Mouse (Mus musculus): ENCODE data around the gene Hist1h2bg. TPM values are rescaled to one million over a fixed set of nuclear protein-coding genes. Genes with fewer than 3 reads are reported as not detected.

The Hist1h2bg gene
- polyA plus RNA-seq, 1 experiment from 2014 or later: 6.5 TPM

DNA sequence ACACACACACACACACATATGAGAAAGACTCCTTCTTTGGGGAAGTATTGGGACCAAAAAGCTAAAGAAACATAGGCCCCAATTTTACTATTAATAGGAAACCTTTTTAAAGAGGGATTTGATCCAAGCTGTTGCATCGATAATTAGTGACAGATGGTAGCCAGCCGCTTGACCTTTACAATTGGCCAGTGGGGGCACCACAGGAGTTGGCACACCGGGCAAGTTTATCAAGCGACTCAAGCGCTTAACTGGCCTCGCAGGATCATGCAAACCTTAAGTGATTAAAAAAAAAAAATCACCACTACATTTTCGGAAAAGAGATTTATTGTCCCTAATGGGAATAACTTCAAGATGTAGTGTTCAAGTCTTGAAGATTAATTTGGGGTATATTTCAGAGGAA, 21.4 kb downstream of the Hist1h2bg start:
- Histone ChIP-seq H3K27ac (ENCODE audit: low read depth, low read length) (no peak overlapping the region), H3K4me2 (no peak overlapping the region), H3K4me1 (ENCODE audit: control insufficient read depth, insufficient read depth, low read length) (peaks cover 5% of the 10 kb centered on the region; the same call in 1 of the 2 replicates), H3K36me3 (ENCODE audit: control insufficient read depth, insufficient read depth, low read length) (no peaks in the 10 kb centered on the region), H3K4me3 (ENCODE audit: low read depth, low read length) (no peak overlapping the region), H3K27me3 (ENCODE audit: control insufficient read depth, insufficient read depth, low read length) (no peaks in the 10 kb centered on the region), H3K9me3 (replicated peaks; ENCODE audit: control insufficient read depth, low read length) (no peaks in the 10 kb centered on the region), H3K9ac (ENCODE audit: low read depth, low read length) (no peak overlapping the region)
- WGBS (ENCODE audit: insufficient replicate concordance): 89% methylated on average over 7 of the region's 7 CpGs
- ATAC-seq (replicated peaks; ENCODE audit: insufficient number of reproducible peaks, low FRiP score, low TSS enrichment): no peak

GRCm38 (mm10) chr13:23593051-23593770, 22.0 kb downstream of the Hist1h2bg start:
- Histone ChIP-seq H3K4me2 (no peak overlapping the region), H3K36me3 (ENCODE audit: control insufficient read depth, insufficient read depth, low read length) (no peaks in the 10 kb centered on the region), H3K4me3 (ENCODE audit: low read depth, low read length) (no peak overlapping the region), H3K9ac (ENCODE audit: low read depth, low read length) (no peak overlapping the region), H3K27me3 (ENCODE audit: control insufficient read depth, insufficient read depth, low read length) (no peaks in the 10 kb centered on the region), H3K27ac (ENCODE audit: low read depth, low read length) (no peak overlapping the region), H3K9me3 (replicated peaks; ENCODE audit: control insufficient read depth, low read length) (no peaks in the 10 kb centered on the region), H3K4me1 (ENCODE audit: control insufficient read depth, insufficient read depth, low read length) (peaks cover 5% of the 10 kb centered on the region; the same call in 1 of the 2 replicates)
- WGBS (ENCODE audit: insufficient replicate concordance): 60% methylated on average over 5 of the region's 5 CpGs
- no peak for ATAC-seq (replicated peaks; ENCODE audit: insufficient number of reproducible peaks, low FRiP score, low TSS enrichment)

DNA sequence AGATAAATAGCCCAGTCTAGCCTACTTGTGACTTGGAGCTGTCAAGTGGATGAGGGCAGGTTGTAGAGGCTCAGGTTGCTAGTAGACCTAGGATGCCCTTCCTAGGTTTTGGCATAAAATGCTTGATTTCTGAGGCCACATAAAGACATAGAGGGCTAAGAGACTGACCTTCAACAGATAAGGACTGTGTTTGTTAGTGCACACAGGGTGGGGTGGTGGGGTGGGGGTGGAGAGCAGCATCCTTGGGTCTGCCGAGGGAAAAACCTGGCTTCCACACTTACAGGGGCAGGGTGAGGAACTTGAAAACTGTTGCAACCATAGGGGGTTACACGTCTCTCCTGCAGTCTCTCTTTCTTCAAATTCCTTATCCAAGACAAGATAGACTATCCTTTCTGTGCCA, 24.0 kb downstream of the Hist1h2bg start:
- H3K4me1 ChIP-seq (ENCODE audit: control insufficient read depth, insufficient read depth, low read length): peaks cover 5% of the 10 kb centered on the region; the same call in 1 of the 2 replicates
- no peak for ATAC-seq (replicated peaks; ENCODE audit: insufficient number of reproducible peaks, low FRiP score, low TSS enrichment)
- H3K27me3 ChIP-seq (ENCODE audit: control insufficient read depth, insufficient read depth, low read length): no peaks in the 10 kb centered on the region
- H3K27ac ChIP-seq (ENCODE audit: low read depth, low read length): no peak overlapping the region
- no peak overlapping the region for H3K4me2 ChIP-seq
- H3K36me3 ChIP-seq (ENCODE audit: control insufficient read depth, insufficient read depth, low read length): no peaks in the 10 kb centered on the region
- H3K9ac ChIP-seq (ENCODE audit: low read depth, low read length): no peak overlapping the region
- no peak overlapping the region for H3K4me3 ChIP-seq (ENCODE audit: low read depth, low read length)
- no peaks in the 10 kb centered on the region for H3K9me3 ChIP-seq (replicated peaks; ENCODE audit: control insufficient read depth, low read length)
- WGBS (ENCODE audit: insufficient replicate concordance): 65% methylated on average over 2 of the region's 2 CpGs

GRCm38 (mm10) chr13:23595622-23596372, 24.6 kb downstream of the Hist1h2bg start:
- H3K27me3 ChIP-seq (ENCODE audit: control insufficient read depth, insufficient read depth, low read length): no peaks in the 10 kb centered on the region
- no peak for ATAC-seq (replicated peaks; ENCODE audit: insufficient number of reproducible peaks, low FRiP score, low TSS enrichment)
- no peak overlapping the region for H3K4me2 ChIP-seq
- 73% methylated on average over 7 of the region's 7 CpGs for WGBS (ENCODE audit: insufficient replicate concordance)
- H3K4me3 ChIP-seq (ENCODE audit: low read depth, low read length): no peak overlapping the region
- H3K9me3 ChIP-seq (replicated peaks; ENCODE audit: control insufficient read depth, low read length): no peaks in the 10 kb centered on the region
- H3K9ac ChIP-seq (ENCODE audit: low read depth, low read length): no peak overlapping the region; the same call in 1 of the 2 replicates
- H3K27ac ChIP-seq (ENCODE audit: low read depth, low read length): no peak overlapping the region
- H3K4me1 ChIP-seq (ENCODE audit: control insufficient read depth, insufficient read depth, low read length): peaks cover 5% of the 10 kb centered on the region; the same call in 1 of the 2 replicates
- H3K36me3 ChIP-seq (ENCODE audit: control insufficient read depth, insufficient read depth, low read length): no peaks in the 10 kb centered on the region

GRCm38 (mm10) chr13:23597957-23598356, 26.8 kb downstream of the Hist1h2bg start:
- Histone ChIP-seq H3K4me2 (no peak overlapping the region), H3K9ac (ENCODE audit: low read depth, low read length) (no peak overlapping the region), H3K27ac (ENCODE audit: low read depth, low read length) (no peak overlapping the region), H3K36me3 (ENCODE audit: control insufficient read depth, insufficient read depth, low read length) (no peaks in the 10 kb centered on the region), H3K27me3 (ENCODE audit: control insufficient read depth, insufficient read depth, low read length) (no peaks in the 10 kb centered on the region), H3K4me1 (ENCODE audit: control insufficient read depth, insufficient read depth, low read length) (peaks cover 5% of the 10 kb centered on the region; the same call in 1 of the 2 replicates), H3K4me3 (ENCODE audit: low read depth, low read length) (no peak overlapping the region), H3K9me3 (replicated peaks; ENCODE audit: control insufficient read depth, low read length) (no peaks in the 10 kb centered on the region)
- no peak for ATAC-seq (replicated peaks; ENCODE audit: insufficient number of reproducible peaks, low FRiP score, low TSS enrichment)
- WGBS (ENCODE audit: insufficient replicate concordance): 6% methylated on average over 9 of the region's 9 CpGs

- Histone ChIP-seq H3K4me2 (no peak overlapping the region), H3K9ac (ENCODE audit: low read depth, low read length) (no peak overlapping the region), H3K4me3 (ENCODE audit: low read depth, low read length) (no peak overlapping the region), H3K36me3 (ENCODE audit: control insufficient read depth, insufficient read depth, low read length) (no peaks in the 10 kb centered on the region), H3K4me1 (ENCODE audit: control insufficient read depth, insufficient read depth, low read length) (no peaks in the 10 kb centered on the region), H3K27me3 (ENCODE audit: control insufficient read depth, insufficient read depth, low read length) (no peaks in the 10 kb centered on the region), H3K27ac (ENCODE audit: low read depth, low read length) (no peak overlapping the region), H3K9me3 (replicated peaks; ENCODE audit: control insufficient read depth, low read length) (no peaks in the 10 kb centered on the region)
- 58% methylated on average over 7 of the region's 7 CpGs for WGBS (ENCODE audit: insufficient replicate concordance)
- ATAC-seq (replicated peaks; ENCODE audit: insufficient number of reproducible peaks, low FRiP score, low TSS enrichment): no peak
Measured at GRCm38 (mm10) chr13:23603182-23603699, 32.0 kb downstream of the Hist1h2bg start.

- Histone ChIP-seq H3K4me2 (no peak overlapping the region), H3K36me3 (ENCODE audit: control insufficient read depth, insufficient read depth, low read length) (no peaks in the 10 kb centered on the region), H3K4me3 (ENCODE audit: low read depth, low read length) (no peak overlapping the region), H3K9ac (ENCODE audit: low read depth, low read length) (no peak overlapping the region), H3K27me3 (ENCODE audit: control insufficient read depth, insufficient read depth, low read length) (no peaks in the 10 kb centered on the region), H3K4me1 (ENCODE audit: control insufficient read depth, insufficient read depth, low read length) (no peaks in the 10 kb centered on the region), H3K9me3 (replicated peaks; ENCODE audit: control insufficient read depth, low read length) (no peaks in the 10 kb centered on the region), H3K27ac (ENCODE audit: low read depth, low read length) (no peak overlapping the region)
- ATAC-seq (replicated peaks; ENCODE audit: insufficient number of reproducible peaks, low FRiP score, low TSS enrichment): no peak
- WGBS (ENCODE audit: insufficient replicate concordance): 89% methylated on average over 3 of the region's 3 CpGs
Measured at GRCm38 (mm10) chr13:23604452-23604851, 33.3 kb downstream of the Hist1h2bg start.

- no peaks in the 10 kb centered on the region for H3K27me3 ChIP-seq (ENCODE audit: control insufficient read depth, insufficient read depth, low read length)
- H3K27ac ChIP-seq (ENCODE audit: low read depth, low read length): no peak overlapping the region
- WGBS (ENCODE audit: insufficient replicate concordance): 80% methylated on average over 3 of the region's 3 CpGs
- no peak overlapping the region for H3K4me3 ChIP-seq (ENCODE audit: low read depth, low read length)
- no peaks in the 10 kb centered on the region for H3K9me3 ChIP-seq (replicated peaks; ENCODE audit: control insufficient read depth, low read length)
- H3K36me3 ChIP-seq (ENCODE audit: control insufficient read depth, insufficient read depth, low read length): no peaks in the 10 kb centered on the region
- ATAC-seq (replicated peaks; ENCODE audit: insufficient number of reproducible peaks, low FRiP score, low TSS enrichment): no peak
- H3K9ac ChIP-seq (ENCODE audit: low read depth, low read length): no peak overlapping the region
- H3K4me2 ChIP-seq: no peak overlapping the region
- no peaks in the 10 kb centered on the region for H3K4me1 ChIP-seq (ENCODE audit: control insufficient read depth, insufficient read depth, low read length)
Measured at GRCm38 (mm10) chr13:23605052-23605451, 33.9 kb downstream of the Hist1h2bg start.
